Mouse (Mus musculus) left cerebral cortex, postnatal 36 days (tissue): ENCODE measurements at regions not wholly inside any gene's neighbourhood (a gene's known extent, or its start where the extent isn't known, plus 50 kb on each side); places are given as distances from the start of the nearest gene placed in this dataset.

Source experiments
- DNase-seq, 2 experiments: peaks; one replicate each; pipeline ENCODE4 v3.0.0; 2021 to 2022; ENCODE audit warnings: low spot score in 2 of 2, mixed read lengths in 1 of 2
- intact Hi-C: fragments of 180-260 bp; cut with DNase I; formaldehyde crosslinking; loops from one replicate; pipeline ENCODE4 v1.15.1; 2025

DNA sequence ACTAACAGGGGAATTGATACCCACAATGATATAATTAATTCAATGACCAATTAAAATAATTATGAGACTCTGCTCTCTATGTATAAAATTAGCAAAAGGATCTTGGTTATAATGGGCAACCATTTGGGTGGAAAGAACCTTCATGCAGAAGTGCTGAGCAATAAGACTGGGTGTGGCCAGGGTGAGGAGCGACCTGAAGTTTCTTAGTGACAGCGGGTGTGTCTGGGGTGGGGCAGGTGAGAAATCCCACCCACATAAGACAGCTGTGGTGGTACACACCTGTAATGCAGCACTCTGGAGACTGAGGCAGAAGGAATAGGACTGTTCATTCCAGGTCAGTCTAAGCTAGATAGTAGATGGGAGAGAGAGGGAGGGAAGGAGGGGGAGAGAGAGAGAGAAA, 51.9 kb upstream of the Ctnnb1 start:
- intact Hi-C loops, result no loop called here
- DNase-seq, result no peak
